Mouse (Mus musculus) spleen, adult 18-20 months (tissue): ENCODE measurements around the gene Slc27a2.
"Not testable (repeated sequence)": the region's sequence is repeated elsewhere in the genome, so short reads cannot be mapped to it uniquely, and the experiment has no call there.

ENCODE experiments used
- DNase-seq, 2 experiments: peaks; one replicate each; pipeline ENCODE4 v3.0.0; 2022; ENCODE audit warnings: mixed read lengths in 2 of 2

The Slc27a2 gene

GRCm38 (mm10) chr2:126552357-126553290, at the start of gene Slc27a2:
TSS of gene Slc27a2 (plus strand) at chr2:126552407.
- DNase-seq, result peak in 1 of 2 experiments; percentile 2

- DNase-seq, result no peak
Measured at GRCm38 (mm10) chr2:126505156-126505555, 47.1 kb upstream of the Slc27a2 start.

- no peak for DNase-seq
Measured at GRCm38 (mm10) chr2:126507477-126507876, 44.7 kb upstream of the Slc27a2 start.

- no peak for DNase-seq
Measured at GRCm38 (mm10) chr2:126508228-126508627, 44.0 kb upstream of the Slc27a2 start.

GRCm38 (mm10) chr2:126515069-126515826, 37.0 kb upstream of the Slc27a2 start:
- no peak for DNase-seq

- DNase-seq, result no peak
Measured at GRCm38 (mm10) chr2:126519872-126520581, 32.2 kb upstream of the Slc27a2 start.

GRCm38 (mm10) chr2:126520828-126521227, 31.4 kb upstream of the Slc27a2 start:
- no peak for DNase-seq

- DNase-seq, result no peak
Measured at GRCm38 (mm10) chr2:126521471-126521870, 30.7 kb upstream of the Slc27a2 start.

- DNase-seq, result no peak
Measured at GRCm38 (mm10) chr2:126522056-126522455, 30.2 kb upstream of the Slc27a2 start.

- DNase-seq, result not testable (repeated sequence)
Measured at GRCm38 (mm10) chr2:126523101-126523745, 29.0 kb upstream of the Slc27a2 start.

GRCm38 (mm10) chr2:126524271-126524670, 27.9 kb upstream of the Slc27a2 start:
- no peak for DNase-seq

- no peak for DNase-seq
Measured at GRCm38 (mm10) chr2:126527461-126527860, 24.7 kb upstream of the Slc27a2 start.

GRCm38 (mm10) chr2:126530581-126530980, 21.6 kb upstream of the Slc27a2 start:
- no peak for DNase-seq

GRCm38 (mm10) chr2:126537654-126538053, 14.6 kb upstream of the Slc27a2 start:
- no peak for DNase-seq

GRCm38 (mm10) chr2:126540390-126540925, 11.7 kb upstream of the Slc27a2 start:
- no peak for DNase-seq

GRCm38 (mm10) chr2:126542211-126542610, 10.0 kb upstream of the Slc27a2 start:
- DNase-seq, result no peak

- no peak for DNase-seq
Measured at GRCm38 (mm10) chr2:126545297-126545696, 6.9 kb upstream of the Slc27a2 start.

- DNase-seq, result no peak
Measured at GRCm38 (mm10) chr2:126546392-126546791, 5.8 kb upstream of the Slc27a2 start.

- no peak for DNase-seq
Measured at GRCm38 (mm10) chr2:126549681-126550080, 2.5 kb upstream of the Slc27a2 start.

GRCm38 (mm10) chr2:126551244-126551890, 840 bp upstream of the Slc27a2 start:
- no peak for DNase-seq

GRCm38 (mm10) chr2:126551896-126552295, 311 bp upstream of the Slc27a2 start:
- DNase-seq, result no peak

GRCm38 (mm10) chr2:126553291-126553639, 1.1 kb downstream of the Slc27a2 start:
- DNase-seq, result no peak
